Mouse (Mus musculus) mature B cell (primary cell): ENCODE measurements around the gene Col24a1.
"Not testable (repeated sequence)": the region's sequence is repeated elsewhere in the genome, so short reads cannot be mapped to it uniquely, and the experiment has no call there.

ENCODE experiments used
- in situ Hi-C: fragments of 300-500 bp; cut with MboI; formaldehyde crosslinking; loops from 2 replicates; pipeline ENCODE4 v1.14.3; 2019

Col24a1 gene

DNA sequence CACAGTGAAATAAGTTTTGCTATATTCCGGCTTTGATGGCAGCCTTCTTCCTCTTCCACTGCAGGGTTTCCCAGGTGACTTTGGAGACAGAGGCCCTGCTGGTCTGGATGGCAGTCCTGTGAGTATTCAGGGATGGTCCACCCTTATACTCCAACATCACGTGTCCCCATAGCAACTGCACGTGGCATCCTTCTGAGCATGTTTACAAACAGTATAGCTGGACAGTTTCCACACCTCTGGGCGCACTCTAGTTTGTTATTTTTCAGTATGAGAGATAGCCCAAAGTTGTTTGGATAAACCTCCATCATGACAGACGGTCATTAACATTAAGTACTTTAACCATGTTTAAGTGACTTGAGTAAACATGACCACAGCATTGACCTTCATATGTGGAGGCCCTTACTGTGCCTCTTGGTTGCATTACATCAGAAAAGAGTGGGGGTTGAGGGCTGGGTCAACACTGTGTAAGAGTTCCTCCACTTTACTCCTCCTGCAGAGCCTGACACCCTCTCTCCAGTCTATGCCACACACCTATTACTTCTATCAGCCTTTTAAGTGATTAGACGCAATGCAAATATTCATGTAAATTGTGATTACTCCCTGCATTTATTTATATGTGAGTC, 64.7 kb downstream of the Col24a1 start:
- in situ Hi-C loops, result no loop called here

DNA sequence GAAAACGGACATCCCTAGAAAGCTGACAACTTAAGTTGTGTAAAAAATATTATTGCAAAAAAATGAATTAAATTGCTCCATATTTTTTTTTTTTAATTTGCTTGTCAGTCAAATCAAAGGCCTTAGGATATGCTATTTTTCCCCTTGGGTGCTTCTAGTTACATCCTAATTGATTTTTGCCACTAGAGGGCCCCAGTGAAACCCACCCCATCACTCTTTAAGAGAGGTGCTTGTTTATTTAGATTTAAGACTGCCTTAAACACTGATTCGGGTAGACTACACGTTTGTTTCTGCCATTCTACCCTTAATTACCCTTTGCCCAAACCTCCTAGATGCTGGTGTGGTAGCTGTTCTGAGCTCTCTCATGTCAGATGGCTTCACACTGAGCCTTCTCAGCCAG, 73.0 kb downstream of the Col24a1 start:
- in situ Hi-C loops, result no loop called here

DNA sequence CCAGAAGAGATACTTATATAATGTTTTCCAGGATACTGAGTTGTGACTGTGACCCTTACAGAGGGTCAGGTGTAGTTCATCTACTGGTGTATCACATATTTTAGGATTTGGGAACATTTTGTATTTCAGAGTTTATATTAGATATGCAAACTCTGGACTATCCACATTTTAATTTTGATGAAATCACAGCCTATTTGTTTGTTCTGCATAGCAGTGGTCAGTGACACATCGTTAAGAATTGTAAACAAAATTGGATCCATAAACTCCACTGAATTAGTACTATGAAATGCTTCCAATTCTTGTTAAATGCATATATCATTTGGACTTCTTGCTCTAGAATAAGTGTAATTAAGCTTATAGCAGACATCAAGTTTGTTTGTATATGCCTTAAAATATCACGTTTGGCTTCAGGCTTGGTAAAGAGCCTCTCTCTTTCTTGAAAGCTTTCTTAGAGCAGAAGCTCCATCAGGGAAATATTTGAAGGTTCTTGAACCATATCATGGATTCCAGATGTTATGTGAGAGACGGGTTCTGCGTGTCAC, 75.0 kb downstream of the Col24a1 start:
- in situ Hi-C loops, result no loop called here

DNA sequence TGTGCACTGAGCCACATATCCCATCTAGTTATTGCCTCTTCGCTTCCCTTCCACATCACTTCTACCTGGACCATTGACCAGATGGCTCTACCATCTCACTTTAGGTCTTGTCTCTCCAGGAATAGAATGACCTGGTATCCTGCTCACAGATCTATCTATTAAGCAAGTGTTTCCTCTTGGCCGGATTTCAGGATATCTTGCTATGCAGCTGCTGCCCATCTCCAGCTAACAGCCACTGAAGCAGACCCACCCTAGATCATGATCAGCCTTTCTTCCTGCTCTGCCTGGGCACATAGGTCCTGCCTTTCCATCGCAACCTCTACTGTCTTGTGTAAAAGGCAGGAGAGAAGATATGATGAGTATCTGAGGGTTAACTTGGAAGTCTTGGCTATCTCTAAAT, 84.0 kb downstream of the Col24a1 start:
- in situ Hi-C loops, result no loop called here

DNA sequence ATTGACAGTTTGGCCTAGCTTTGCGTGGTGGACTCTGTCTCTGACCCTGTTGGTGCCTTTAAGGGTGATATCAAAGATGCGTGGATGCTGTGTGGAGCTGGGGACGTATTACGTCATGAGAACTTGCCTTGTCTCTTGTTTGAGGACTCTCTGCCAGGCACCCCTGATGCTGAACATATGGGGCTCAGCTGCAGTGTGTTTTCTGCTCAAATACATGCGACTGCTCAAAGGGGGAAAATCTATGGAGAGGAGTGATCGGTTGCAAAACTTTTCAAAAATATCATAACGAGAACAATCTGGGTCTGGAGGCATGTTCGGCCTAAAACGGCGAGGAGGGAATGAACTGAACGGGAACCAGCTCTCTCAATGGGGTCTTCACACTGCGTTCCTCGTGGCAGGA, 90.8 kb downstream of the Col24a1 start:
- in situ Hi-C loops, result no loop called here

DNA sequence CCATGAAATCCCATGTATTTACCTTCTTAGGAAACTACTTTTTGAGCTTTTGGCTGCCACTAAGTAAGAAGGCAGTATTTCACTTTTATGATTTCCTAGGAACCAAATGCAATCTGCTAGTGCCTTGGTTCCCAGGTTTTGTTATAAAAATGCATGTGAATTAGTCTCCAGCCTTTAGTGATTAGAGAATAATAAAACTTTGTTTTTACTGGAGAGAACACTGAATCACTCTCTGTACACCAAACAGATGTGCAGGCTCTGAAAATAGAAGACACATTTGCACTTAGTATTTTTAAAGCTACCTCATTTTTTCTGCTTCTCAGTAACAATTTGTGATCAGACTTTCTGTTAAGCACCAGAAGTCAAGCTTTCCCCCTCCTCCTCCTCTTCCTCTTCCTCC, 94.2 kb downstream of the Col24a1 start:
- in situ Hi-C loops, result no loop called here

DNA sequence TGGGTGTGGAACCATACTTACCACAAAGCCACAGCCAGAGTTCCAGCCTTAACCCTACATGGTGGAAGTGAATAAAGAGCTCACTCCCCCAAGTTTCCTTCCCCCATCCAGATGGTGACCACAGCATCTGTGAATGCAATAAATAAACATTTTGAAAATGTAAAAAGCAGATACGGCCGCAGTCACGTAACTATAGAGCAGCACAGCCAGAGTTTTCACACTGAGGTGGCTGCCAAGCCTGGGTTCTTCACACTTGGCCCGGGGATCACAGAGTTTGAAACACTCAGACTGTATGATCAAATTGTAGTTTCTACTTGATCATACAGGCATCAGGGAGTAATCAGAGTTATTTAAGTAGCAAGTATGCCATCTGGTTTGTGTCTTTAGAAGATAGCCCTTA, 98.4 kb downstream of the Col24a1 start:
- in situ Hi-C loops, result no loop called here

DNA sequence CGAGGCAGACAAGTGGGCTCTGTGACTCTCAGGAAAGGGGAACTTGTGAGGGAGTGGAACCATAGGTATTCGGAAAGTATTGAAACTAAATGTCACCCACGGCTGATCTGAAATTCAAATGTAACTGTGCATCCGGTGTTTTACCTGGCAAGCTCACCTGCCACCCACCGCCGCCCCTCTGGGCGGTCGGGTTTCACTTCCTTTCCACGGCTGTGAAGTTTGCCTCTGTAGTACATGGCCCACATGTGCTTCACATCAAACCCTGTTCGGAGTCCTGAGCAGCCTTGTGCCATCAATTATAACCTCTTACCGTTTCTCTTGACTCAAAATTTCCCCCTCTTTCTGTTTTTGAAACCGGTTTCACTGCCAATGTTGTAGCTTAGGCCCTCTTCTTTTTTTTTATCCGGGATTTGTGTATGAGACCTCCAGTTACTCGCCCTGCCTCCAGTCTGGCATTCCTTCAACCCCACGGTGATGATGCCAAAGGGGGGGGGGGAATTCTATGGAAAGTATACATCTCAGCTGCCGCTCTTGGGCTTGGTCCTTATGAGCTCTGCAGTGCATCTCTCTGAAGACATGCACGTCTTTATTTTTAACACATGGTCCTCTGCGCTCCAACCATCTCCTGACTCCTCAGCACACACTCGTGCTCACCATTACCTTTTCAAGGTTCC, 99.9 kb downstream of the Col24a1 start:
- in situ Hi-C loops, result no loop called here

DNA sequence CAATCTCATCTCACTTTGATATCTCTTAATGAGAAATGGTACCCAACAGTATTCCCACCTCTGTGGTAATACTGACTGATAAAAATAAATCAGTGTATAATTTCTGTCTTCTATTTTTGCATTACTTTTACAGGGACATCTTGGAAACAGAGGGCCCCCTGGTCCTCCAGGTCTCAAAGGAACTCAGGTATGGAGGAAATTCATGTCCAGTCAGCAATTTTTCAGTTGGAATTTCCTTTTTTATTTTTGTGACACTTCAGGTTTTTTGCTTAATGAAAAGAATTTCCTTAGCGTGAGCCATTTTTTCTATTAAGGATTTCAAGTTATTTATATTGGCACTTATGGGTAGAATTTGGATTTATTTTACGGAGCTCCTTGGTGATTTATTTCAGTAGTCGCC, 106.9 kb downstream of the Col24a1 start:
- in situ Hi-C loops, result no loop called here

DNA sequence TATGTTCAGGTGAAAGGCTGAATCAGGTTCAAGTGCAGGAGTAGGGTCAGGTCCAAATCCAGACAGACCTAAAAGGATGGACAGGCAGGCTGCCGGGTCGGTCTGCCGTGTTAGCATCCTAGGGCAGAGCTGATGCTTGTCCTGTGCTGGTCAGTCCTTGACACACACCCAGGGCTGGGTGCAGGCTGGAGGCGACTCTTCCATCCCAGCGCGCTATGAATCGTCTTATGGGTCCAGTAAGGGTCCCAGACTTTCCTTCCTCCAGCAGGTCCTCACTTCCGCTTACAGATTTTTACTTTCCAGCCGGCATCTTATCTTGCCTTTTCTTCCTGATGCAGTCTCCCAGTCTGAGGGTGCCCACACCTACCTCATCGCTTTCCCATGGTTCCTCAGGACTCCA, 110.0 kb downstream of the Col24a1 start:
- in situ Hi-C loops, result no loop called here

DNA sequence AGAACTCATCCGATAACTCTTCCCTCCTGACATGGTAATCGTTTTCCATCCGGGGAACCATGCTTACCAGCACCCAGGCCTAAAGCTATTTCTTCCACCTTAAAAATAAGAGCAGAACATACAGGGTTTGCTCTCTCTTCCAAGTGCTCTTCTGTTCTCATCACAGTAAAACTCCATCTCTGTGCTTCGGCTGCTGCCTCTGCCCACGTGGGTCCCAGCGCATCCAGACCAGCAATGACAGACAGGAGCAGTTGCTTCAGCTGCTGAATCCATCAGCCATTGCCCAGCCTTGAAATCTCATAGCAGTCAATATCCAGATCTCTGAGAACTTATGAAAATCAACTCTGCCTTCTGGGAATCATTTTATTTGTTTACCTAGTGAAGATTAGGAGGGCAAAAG, 110.7 kb downstream of the Col24a1 start:
- in situ Hi-C loops, result no loop called here

DNA sequence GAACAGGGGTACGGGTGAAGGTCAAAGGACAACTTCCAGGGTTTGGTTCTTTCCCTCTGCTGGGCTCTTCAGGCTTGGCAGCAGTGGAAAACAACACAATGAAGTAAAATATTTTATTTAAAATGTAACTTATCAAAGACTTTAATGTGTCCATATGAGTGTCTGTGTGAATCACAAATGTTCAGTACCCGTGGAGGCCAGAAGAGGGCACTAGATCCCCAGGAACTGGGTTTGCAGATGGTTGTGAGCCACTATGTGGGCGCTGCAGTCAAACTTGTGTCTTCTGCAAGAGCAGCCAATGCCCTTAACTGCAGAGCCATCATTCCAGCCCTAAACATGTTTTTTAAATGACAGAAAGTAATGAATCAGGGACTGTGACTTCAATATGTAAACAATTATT, 115.8 kb downstream of the Col24a1 start:
- in situ Hi-C loops, result no loop called here

DNA sequence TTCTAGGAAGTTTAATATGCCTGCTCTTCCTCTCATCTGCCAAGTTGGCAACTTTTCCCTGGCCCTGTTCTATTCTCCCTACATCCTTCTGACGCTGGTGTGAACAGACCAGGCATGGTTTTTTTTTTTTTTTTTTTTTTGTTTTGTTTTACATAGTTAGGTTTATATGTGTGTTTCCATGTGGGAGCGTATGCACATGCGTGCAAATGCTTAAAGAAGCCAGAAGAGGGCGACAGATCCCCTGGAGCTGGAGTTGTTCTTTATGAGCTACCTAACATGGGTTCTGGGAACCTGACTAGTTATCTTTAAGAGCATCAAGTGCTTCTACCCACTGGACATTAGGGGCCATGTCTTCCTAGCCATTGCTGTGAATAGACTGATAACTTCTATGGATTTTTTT, 119.9 kb downstream of the Col24a1 start:
- in situ Hi-C loops, result no loop called here

DNA sequence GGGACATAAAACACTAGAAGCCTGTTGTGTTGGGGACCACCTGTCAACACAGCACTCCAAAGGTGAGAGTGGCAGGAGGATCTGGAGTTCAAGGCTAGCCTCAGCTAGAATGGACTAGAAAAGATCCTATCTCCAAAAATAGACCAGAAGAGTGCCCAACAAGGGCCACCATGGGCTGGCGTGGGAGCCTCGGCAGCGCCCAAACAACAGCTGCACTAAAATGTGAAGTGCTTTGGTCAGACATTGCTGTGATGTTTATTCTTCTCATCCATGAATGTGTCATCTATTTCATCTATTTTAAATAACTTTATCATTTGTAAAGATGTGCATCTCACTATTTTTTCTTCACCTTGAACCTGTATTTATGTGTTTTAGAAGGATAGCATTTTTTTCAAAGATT, 122.1 kb downstream of the Col24a1 start:
- in situ Hi-C loops, result no loop called here

DNA sequence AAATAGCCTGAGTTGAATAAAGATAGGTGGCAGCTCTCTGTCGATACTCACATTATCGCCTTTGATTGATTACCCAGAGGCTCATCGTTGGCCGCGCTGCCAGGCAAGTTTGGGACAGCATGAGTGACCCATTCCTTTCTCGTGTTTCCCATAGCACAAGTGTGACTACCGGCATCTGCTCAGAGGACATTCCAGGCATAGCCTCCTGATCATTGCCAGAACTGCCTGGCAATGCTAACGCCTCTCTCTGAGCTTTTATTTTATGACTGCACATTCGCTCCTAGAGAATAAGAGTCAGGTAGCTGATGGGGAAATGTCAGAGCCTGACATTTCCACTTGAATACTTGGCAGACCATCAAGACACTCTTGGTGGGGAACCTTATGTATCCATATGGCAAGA, 125.5 kb downstream of the Col24a1 start:
- in situ Hi-C loops, result no loop called here

DNA sequence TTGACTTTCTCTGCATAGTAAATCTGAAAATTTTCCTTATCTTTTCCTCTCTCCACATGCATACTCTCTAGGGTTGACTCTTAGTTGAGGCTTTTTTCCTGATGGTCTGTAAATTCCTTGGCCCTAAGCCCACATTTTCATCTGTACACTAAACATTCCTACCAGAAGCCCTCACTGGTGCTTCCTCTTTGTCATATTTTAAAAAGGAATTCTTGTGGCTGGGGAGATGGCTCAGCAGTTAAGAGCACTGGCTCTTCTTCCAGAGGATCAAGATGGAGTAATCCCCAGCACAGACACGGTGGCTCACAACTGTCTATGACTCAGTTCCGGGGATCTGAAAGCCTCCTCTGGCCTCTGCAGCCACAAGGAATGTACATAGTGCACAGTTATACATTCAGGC, 128.1 kb downstream of the Col24a1 start:
- in situ Hi-C loops, result no loop called here

DNA sequence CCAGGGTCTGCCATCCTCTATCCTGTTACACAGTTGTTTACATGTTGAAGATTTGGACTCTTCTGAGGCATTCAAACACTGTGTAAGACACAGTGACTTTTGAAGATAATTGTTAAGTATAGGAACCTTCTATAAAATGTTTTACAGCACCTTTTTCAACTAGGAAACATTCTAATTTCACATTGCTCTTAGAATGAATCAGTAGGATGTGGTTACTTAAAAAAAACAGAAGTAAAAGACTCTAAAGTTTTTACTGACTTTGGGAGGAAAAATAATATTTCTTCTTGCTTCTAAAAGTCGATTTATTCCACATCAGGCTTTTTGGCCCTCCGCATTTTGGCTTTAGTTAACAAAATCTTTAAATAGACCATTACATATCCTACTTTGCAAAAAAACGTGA, 129.8 kb downstream of the Col24a1 start:
- in situ Hi-C loops, result no loop called here

DNA sequence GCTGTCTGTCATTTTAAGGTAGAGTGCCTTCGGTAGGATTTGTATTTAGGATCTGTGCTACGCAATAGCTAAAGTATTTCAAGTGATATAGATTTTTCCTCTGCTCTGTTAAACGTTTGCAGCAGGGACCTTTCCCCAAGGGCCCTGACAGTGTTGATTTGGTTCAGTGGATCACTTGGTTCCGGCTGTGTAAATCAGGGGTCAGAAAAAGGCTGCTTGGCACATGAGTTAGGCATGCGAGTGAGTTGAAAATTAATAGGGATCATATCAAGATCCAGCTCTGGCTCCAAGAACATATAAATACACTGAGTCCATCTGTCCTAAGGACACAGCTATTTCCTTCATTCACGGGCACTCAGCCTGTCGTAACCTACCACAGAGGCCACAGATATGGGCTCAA, 146.1 kb downstream of the Col24a1 start:
- in situ Hi-C loops, result no loop called here

DNA sequence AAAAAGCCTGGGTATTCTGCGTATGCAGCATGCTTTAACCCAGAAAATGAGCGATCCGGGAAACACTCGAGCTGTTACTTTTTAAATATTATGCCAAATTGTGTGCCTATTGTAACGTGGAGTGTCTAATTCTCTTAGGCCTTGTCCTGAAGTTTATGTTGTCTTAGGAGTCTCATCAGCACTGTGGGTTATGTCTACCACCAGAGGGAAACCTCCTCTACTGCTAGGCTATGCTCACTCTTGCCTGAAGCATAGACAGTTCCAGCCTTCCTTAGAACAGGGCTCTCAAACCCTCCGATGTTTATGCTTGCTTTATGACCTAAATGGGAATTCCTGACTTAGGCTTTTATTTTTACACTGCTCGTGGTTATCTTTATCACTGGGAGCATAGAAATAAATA, 146.8 kb downstream of the Col24a1 start:
- in situ Hi-C loops, result no loop called here

DNA sequence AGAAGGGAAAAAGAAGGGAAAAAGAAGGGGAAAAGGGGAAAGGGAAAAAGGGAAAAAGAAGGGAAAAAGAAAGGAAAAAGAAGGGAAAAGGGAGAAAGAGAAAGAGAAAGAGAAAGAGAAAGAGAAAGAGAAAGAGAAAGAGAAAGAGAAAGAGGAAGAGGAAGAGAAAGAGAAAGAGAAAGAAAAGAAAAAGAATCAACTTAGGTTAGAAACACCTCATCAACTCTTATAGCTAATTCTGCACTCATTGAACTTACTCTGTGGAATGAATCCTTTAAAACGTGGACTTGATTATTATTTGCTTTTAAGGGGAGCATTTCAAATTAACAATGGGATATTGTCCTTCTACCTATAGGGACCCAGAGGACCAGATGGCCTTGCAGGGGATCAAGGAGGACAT, 148.7 kb downstream of the Col24a1 start:
- in situ Hi-C loops, result no loop called here

DNA sequence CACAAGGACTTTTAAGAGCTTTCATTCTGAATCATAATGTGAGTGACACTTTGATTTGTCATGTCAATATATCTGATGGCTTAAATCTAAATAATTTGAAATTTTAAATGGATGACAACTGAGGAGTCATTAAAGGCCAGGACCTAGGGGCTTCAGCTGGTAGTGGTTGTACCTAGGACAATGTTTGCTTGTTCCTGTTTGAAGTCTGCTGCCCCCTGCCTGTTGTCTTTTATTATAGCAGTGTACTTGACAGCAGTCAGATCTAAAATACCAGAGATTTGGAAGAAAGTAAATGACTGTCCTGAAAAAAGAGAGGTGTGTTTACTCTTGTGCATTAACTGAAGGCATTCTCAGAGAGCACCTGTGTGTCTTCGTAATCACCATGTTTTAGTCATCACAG, 150.0 kb downstream of the Col24a1 start:
- in situ Hi-C loops, result no loop called here

DNA sequence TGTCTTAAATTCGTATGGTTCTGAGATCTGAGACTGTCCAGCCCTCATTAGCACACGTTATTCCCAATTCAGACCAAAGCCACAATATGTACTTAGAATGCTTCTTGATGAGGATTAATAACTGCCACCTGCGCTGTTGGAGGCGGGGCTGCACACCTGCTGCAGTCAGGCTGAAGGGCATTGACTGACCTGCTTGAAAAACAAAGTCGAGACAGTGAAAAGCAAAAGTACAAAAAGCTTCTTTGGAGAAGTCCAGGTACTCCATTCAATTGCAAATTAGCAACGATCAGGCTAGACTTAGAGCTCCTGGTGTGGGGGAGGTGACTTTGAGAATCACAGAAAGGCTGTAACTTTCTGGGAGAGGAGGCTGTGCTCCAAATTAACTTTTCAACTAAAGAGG, 150.9 kb downstream of the Col24a1 start:
- in situ Hi-C loops, result not testable (repeated sequence)

DNA sequence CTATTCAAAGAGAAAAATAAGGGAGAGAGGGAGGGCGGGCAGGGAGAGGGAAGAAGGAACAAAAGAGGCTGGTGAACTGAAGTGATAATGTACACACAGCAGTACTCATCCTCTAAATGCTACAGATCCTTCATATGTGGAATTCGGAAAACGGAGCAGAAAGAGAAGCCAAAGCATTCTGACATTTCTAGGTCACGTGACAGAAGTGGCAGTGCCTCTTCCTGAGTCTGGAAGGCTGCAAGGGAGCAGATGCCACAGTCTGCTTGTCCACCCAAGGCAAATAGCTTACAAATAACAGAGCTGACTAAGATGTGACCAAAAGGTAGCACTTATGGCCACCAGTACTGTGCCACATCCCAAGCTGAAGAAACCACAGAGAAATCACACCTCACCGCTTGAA, 164.8 kb downstream of the Col24a1 start:
- in situ Hi-C loops, result no loop called here

DNA sequence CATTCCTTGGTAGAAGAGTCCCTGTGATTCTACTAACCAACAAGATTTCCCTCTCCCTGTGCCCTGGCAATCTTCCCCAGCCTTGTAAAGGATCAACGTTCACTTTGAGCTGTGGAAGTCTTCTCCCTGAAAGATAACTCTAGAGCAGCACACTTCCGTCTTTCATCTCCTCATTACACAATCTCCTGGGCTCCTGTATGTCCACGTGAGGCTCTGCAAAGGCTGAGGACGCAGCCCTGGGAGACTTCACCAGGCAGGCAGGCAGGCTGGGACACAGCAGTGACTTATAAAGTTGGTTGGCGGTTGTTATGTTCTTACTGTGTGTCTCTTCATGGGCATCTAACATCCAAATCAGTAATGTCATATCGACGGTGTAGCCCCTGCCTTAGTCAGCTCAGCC, 170.1 kb downstream of the Col24a1 start:
- in situ Hi-C loops, result no loop called here
